Mouse (Mus musculus): Measurements from ENCODE around the gene Atxn1.
A peak's percentile ranks its signal among the peaks of the same experiment; 100 is the strongest.

The Atxn1 gene

DNA sequence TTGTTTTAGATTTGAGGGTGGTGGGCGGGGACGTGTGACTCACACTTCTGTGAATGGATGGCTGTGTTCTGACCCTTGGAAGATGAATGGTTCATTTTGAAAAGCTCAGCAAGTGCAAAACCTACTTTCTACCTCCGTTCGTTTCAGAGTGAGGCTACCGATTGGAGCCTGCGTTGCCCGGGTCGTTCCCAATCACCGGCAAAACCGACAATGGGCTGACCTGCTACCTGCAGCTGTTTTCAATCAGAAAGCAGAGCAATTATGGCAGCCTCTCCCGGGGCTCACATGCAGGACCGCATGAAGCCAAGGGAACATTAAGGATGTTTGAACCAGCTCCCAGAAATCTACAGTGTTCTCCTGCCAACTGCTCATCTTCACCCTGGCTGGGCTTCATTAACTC lies 382.5 kb downstream of the Atxn1 start:
- DNase-seq (ENCODE audit: low spot score in 2 of 2) = no peak

DNA sequence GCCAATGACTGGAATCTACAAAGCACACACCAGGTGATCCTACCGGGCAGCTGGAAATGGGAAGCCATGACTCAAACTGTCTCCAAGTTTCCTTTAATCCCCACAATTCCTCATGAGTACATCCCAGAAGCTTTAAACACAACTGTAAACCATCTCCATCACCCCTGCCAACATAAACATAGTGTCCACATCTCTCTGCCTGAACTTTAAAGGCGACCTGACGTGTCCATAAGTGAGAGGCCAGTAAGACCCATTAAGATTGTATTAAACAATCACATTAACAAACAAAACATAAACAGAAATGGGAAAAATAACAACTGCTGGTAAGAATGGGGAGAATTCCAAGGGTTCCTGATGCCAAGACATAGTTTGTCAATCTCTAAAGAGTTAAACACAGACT lies 385.1 kb downstream of the Atxn1 start:
- no peak for DNase-seq (ENCODE audit: low spot score in 2 of 2)

DNA sequence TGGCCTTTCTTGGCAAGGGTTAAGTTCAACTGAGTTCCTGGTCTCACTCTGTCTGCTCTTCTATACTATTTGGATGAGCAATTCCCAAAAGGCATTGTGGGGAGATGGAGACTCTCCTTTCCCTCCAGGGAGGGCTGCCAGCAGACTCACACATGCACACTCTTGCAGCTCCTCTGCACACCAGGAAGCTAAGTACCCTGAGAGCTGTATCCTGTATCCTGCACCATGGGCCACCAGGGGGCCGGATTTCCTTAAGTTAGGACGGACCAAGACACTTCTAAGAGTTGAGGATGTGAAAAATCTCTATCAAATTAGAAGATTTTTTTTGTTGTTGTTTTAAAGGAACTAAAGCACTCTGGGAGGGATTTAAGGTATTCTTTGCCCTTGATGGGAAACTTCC lies 387.0 kb downstream of the Atxn1 start:
- DNase-seq (ENCODE audit: low spot score in 2 of 2) = peak; percentile 33 to 44

DNA sequence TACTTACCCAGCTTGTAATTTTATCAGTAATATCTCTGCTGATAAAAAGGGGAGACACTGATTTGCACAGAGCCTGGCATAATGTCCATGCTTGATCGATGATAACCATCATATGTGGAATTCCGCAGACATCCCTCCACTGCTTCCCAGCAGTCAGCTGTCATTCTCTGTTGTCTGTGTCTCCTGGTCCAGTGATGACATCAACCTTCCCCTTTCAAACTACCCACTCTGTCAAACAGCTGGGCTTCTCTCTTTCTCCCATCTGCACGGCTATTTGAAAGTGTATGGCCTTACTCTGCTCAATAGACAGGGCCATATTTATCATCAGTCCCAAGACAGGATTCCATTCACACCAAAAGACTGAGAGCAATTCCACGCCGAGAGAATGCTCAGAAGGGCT lies 387.4 kb downstream of the Atxn1 start:
- DNase-seq (ENCODE audit: low spot score in 2 of 2) = no peak

DNA sequence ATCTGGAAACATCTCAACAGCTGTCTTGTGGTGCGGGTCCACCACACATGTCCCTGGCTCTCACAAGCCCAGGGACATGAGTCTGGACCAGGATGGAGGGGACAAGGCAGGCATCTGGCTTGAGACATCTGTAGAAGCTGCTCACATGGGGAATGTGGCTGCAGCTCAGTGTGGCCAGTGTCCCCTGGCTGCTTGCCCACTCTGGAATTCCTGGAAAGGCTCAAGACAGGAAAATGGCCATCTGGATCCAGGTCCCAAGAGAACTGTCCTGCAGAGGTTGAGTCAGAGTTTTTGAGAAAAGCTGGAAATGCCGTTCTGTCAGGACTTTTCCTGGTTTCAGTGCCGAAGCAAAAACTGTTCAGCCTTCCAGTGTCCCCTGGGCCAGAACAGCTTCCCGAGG lies 388.6 kb downstream of the Atxn1 start:
- peak; percentile 93 to 94 for DNase-seq (ENCODE audit: low spot score in 2 of 2)

DNA sequence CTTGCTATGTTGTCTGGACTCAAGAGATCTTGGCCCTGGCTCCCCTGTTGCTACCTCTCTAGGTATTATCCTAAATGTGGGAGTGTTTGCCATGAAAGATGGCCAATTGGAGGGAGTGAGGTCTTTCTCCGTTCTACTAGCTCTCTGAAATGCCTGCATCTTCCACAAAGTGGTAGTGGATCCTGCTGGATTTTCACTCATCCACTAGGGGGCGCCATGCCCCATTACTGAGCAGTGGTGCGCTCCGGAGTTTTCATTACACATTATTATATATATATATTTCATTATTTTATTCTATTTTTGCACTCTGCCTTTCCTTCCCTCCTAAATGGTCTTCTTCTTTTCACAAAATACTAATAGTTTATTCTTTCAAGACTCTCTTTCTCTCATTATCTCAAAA lies 392.0 kb downstream of the Atxn1 start:
- peak in 1 of 2 experiments; percentile 40 for DNase-seq (ENCODE audit: low spot score in 2 of 2)

DNA sequence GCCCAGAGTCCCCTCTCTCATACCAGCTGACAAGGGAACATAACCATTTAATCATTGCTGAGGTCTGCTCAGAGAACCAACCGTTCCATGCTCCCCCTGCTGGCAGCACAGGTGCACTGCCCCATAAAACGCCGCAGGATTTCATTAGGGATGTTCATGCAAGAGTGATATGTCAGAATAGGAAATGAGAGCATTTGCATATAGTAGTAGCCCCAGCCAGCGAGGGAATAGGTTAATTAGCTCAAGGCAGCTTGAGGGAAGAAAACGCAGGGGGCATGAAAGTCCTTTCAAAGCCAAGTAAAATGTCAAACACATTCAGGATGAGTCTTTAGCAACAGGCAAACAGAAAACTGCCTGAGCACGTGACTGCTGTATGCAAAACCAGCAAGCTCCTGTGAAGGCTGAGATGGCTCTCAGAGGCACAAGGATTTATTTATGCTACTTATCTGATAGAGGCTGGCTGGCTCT lies 393.0 kb downstream of the Atxn1 start:
- peak; percentile 30 to 67 for DNase-seq (ENCODE audit: low spot score in 2 of 2)

DNA sequence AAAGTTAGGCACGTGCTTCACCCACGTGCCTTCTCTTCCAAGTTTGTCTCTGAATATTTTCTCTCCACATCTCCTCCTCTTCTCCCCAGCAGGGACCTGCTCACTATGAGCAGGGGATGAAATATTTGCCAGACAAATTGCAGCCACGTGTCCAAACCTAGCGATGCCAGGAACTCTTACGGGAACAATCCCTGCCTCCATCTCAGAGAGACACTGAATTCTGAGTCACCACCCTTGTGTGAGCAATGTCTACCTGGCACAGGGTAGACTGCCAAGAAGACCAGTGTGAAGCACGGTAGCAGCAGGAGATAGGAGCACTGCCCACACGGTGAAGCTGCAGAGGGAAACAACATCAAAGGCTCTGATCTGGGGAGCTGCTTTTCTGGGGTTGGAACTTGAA lies 394.9 kb downstream of the Atxn1 start:
- DNase-seq (ENCODE audit: low spot score in 2 of 2) = peak in 1 of 2 experiments; percentile 17

DNA sequence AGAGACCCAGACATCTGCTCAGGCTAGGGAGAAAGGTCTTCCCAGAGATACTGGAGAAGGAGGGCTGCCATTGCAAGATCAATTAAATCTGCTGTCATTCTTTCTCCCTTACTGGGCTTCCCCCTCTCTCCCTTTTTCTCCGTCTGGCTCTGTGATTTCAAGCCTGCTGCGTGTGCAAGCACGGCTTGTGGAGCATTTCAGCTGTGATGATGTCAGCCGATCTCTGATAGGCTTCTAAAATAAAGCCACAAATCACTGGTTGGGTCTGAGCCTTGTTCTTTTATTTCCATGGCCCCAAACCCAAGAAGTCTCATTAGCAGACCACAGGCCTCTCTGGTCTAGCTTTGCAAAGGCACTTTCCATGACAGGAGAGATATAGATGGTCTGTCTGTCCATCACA lies 399.9 kb downstream of the Atxn1 start:
- DNase-seq (ENCODE audit: low spot score in 2 of 2) = no peak

DNA sequence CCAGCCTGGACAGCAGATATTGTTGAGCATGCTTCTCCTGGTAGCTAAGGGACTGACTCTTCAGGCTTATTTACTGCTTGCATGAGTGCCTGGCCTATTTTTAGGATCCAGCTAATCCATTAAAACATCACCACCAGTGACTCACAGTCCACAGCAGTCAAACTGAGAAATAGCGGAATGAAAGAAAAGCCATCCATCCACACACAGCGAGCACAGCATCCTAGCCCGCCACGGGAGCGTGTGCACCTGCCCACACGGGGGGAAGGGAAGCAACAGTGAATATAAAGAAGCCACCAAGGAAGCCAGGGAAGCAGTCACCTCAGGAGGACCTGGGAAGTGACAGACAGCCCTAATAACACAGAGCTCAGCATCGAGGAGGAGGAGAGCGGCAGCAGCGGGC lies 402.8 kb downstream of the Atxn1 start:
- no peak for DNase-seq (ENCODE audit: low spot score in 2 of 2)

DNA sequence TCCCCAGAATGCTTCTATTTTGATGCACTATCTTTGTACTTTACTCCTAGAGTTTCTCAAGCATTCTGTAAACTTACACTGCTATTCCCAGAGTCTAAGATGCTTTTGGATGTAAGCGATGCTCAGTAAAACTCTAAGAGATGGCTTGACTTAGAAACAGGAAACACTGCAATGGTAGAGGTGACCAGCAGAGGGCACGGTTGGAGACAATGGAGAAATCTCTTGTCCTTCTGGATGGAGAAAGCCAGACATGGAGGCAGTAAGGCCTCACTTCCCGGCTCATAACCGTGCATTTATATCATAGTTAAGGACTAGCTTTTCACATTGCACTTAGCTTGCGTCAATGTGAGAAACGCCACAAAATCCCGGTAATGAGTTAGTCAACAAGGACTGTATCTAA lies 404.3 kb downstream of the Atxn1 start:
- no peak for DNase-seq (ENCODE audit: low spot score in 2 of 2)

DNA sequence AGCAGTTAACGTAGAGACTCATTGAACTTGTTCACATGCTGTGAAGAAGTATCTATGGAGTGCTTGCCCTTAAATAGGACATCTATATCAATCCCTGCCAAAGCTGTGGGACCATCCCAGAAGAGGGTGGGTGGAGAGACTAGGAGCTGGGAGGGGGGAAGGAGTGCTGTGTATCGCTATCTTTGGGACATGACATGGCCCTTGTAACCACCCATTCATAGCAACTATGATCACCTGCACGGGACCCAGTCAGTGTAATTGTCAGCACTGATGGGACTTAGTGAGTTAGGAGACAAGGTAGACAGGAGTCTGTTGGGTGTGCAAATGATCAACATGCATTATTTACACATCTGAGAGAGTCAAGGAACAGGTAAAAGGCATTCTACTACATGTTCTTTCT lies 405.6 kb downstream of the Atxn1 start:
- DNase-seq (ENCODE audit: low spot score in 2 of 2) = no peak

DNA sequence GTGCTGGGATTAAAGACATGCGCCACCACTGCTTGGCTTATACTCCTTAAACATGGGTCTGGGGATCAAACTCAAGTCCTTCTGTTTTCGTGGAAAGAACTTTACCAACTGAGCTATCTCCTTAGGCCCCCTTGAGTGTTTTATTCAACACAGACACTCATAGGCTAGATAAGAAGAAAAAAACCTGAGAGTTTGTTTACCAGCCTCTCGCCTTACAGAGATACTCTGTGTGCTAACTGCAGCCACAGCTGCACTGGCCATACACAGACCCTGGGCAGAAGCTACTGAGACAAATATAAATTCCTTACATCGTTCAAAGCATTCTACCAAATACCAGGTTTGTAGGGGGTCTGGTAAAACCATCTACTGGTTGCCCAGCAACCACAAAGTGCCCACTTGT lies 406.4 kb downstream of the Atxn1 start:
- DNase-seq (ENCODE audit: low spot score in 2 of 2) = no peak

DNA sequence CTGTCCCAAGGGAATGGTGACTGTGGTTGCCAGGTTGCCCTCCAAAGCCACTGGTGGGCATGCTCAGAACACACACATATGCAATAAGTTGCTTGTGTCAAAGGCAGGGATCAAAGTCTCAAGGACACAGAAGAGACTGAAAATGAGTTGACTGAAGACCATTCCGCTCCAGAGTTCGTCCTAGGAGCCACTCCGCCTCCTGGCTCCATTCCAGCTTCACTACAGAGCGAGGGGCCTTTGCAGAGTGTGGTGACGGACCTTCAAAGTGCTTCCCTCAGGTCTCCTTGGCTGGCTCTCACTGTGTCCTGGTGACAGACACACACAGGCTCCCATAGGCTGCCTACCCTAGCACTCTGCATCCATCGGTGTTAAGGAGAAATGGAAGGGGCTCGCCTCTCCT lies 411.1 kb downstream of the Atxn1 start:
- no peak for DNase-seq (ENCODE audit: low spot score in 2 of 2)

DNA sequence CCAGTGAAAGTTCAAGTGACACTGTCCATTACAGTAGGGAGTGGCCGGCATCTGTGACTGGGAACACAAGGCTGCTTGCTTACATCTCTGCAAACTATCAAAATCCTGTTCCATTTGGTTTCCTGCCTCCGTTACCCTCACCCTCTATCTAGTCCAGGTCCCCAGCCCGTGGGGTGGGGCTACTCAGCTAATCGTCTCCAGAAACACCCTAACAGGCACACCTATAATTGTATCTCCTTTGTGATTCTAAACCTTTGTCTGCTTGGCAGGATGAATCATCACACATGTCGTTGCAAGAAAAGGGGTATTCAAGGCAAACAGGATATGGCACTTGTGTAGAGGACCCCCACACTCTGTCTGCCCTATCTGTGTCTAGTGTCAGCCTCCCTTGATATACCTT lies 417.3 kb downstream of the Atxn1 start:
- no peak for DNase-seq (ENCODE audit: low spot score in 2 of 2)

DNA sequence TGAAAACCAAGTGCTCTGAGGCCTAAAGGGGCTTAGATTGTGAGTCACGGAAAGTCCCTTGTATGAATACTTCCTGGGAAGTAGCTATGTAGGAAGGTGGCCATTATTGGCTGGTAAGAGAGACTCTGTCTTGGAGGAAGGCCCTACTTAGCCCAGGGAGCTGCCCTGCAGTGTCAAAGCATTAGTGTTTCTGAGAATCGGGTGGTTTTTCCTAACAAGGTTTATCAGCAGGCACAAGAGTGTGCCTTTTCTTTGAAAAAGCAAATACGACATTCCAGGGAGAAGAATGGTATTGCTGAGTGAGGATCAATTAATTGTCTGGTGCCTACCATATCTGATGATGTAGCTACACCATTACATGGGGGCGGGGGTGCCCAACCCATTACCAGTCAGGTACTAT lies 417.9 kb downstream of the Atxn1 start:
- no peak for DNase-seq (ENCODE audit: low spot score in 2 of 2)

DNA sequence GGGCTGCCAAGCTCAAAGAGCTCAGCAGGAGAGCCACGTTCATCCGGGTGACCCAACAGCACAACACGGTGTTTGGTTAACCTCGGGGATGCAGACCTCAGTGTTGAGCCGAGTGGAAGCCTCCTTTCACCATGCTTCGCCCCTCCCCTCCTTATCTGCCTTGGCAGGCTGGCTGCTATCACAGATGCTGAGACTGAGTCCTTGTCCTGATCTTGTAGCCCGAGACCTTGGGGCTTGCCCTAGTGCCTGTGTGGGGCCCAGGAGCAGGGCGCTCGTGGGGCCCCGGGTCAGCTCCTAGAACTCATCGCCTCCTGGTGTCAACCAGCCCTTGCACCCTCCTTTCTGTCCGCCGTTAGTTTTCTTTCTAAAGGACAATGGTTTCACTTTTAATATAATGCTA lies 418.8 kb downstream of the Atxn1 start:
- no peak for DNase-seq (ENCODE audit: low spot score in 2 of 2)

DNA sequence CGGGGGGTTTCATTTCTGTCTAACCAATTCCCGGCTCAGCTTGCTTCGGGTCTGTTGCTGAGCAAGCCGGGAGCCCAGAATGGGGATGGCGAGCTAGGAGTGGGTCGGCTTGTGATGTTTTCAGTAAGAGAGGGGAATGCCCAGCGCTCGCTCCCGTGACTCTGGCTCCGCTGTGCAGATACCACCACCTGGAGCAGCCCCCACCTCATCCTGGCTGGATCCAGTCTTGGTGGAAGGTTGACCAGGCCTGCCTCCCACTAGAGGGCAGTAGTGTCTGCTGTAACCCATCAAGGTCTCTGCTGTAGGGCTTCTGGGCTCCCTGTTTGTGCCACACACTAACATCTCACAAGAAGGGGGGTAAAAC lies 425.6 kb downstream of the Atxn1 start:
- DNase-seq (ENCODE audit: low spot score in 2 of 2) = peak; percentile 54 to 72

DNA sequence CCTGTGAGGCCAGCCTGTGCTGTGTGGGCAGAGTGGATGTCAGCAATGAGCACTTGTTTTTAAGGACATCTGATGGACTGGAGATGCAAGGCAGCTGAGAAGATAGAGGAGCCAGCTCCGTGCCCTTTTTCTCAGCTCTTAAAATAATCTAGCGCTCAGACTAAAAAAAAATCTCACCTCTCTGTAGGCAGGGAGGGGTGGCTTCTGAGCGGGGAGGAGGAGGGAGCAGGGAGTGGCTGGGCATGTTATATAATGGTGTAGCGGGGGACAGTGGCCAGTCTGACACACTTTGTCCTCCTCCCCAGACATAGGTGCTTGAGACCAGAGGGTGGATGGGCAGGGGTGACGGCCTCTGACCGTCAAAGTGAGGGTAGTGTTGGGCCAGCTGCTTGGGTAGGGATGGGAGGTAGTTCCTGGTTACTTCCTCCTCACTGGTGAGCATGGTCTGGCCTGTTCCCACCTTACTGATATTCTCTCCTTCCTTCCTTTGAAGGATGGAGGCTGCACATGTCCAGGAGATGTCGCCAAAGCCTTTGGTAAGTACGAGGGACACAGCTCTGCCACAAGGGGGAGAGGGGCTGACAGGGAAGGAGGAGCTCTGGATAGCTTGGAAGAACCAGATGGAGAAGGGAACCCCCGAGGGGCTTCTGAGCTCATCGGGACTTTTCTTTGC lies 426.1 kb downstream of the Atxn1 start:
- peak; percentile 56 to 65 for DNase-seq (ENCODE audit: low spot score in 2 of 2)

DNA sequence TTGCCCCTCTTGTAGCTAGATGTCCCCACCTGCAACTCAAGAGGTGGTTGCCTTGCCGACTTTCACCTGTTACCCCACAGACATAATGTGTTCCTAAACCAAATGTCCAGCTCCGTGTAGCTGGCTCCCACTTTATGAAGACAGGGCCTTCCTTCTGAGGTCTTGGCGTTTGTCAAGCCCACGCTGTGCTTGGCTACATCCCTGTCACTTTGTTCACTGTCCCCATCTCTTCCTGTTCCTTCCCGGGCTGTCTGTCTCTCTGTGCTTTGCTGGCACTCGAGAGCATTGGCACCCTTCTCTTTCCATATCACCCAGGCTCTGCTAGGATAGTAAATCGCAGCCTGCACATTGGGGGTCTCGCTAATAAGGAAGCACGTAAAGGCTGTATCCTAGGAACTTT lies 426.7 kb downstream of the Atxn1 start:
- no peak for DNase-seq (ENCODE audit: low spot score in 2 of 2)

DNA sequence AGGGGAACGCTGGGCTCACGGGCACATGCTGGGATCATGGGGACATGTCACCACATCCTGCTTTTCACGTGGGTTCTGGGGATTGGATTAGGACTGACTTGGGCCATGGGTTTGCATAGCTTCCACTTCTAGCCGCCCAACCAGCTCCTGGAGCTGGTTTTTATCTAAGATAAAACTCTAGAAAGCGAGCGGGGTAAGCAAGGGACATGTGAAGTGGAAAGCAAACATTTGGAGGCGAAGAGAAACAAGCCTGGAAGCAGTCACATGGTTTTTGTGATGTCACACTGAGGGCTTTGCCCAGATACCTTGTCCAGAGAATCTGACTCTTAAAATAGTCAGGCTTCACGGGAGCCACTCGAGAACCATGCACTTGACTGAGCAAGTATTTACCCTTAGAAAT lies 427.7 kb downstream of the Atxn1 start:
- peak; percentile 57 to 74 for DNase-seq (ENCODE audit: low spot score in 2 of 2)

DNA sequence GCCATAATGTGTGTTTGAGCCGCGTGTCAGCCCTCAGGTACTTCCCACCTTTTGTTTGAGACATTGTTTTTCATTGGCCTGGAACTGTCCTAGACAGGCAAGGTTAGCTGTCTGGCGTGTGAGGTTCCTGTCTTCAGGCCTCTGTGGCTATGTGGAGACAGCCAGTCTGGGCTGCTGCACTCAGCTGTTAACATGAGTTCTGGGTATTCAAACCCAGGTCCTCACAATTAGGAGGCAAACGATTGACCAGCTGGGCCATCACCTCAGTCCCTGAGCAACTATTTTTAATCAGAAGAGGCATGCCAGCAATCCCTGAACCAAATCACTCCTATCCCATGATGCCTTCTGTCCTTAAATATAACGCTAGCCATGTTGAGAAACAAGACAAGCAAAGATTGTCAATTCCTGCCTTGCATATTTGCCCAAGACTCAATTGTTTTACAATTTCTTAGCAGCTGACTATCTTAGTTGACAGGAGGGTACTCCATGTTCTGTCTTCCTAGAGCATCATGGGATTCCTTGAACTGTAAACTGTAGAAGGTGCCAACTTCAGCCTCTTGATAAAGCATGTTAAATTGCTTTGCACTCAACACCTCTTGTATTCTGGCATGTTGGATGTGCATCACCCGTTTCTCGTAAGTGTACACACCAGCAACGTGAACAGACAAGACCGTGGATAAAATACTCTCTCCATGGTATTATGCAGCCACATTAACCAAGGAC lies 428.9 kb downstream of the Atxn1 start:
- peak in 1 of 2 experiments; percentile 38 for DNase-seq (ENCODE audit: low spot score in 2 of 2)

DNA sequence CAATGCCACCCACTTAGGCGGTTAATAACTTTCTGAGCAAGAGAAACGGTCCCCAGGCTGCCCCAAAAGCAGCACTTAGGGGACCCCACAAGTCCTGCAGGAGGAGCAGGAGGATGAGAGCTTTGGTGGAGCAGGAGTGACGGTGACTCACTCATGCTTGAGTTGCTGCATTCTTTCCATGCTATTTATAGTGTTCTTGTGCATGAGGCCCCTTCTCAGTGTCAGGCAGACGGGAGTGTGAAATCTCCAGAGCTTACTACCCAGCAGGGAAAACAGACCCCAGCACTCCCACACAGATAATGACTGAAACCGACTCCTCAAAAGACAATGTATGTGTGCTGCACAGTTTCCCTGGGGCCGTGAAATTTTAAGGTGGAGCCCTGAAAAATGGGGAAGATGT lies 434.1 kb downstream of the Atxn1 start:
- DNase-seq (ENCODE audit: low spot score in 2 of 2) = peak in 1 of 2 experiments; percentile 44

DNA sequence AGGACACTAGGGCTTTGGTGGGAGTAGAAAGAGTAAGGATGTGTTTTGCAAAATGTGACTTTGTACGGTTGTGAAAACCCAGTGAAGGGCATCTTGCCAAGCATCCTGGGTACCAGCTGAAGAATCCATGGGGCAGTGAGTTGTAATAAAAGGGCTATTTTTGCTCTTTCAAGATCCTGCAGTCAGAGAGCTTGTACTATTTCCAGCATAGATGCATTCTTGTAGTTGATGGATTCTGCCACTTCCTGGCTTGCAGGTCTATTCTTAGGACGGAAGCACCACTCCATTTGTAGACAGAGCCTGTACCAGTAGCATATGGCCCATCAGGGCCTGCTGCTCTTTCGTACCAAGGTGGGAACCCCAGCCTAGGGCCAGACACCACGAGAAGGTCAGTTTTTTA lies 436.0 kb downstream of the Atxn1 start:
- no peak for DNase-seq (ENCODE audit: low spot score in 2 of 2)
